Mouse (Mus musculus): Measurements from ENCODE around the gene She.

The She gene

DNA sequence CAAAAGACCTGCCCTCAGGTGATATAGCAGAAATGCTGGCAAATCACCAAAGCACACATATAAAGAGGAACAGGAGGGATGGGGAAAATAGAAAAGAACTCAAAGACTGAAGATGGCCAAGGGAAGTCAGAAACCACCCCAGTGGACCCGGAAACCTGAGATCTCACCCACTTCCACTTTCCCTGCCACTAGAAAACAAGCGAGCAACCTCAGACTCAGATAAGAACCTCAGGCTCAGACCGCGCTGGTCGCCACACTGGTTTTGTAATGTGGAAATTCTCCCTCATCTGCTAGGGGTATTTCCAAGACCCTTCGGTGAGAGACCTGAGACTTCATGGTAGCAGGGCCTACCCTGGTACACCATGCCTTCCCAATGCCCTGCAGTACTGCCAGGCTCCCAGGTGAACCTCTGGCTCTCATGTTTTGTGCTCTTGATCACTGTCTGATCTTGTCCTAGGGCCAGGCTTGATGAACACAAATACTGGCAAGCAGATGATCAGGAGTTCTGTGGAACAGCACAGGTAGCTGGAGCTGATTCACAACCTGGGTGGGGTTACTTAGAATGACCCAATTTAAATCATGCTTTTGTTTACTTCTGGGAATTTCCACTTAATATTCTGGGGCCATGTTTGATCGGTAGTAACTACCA lies 56.5 kb downstream of the She start:
- DNase-seq = no peak

DNA sequence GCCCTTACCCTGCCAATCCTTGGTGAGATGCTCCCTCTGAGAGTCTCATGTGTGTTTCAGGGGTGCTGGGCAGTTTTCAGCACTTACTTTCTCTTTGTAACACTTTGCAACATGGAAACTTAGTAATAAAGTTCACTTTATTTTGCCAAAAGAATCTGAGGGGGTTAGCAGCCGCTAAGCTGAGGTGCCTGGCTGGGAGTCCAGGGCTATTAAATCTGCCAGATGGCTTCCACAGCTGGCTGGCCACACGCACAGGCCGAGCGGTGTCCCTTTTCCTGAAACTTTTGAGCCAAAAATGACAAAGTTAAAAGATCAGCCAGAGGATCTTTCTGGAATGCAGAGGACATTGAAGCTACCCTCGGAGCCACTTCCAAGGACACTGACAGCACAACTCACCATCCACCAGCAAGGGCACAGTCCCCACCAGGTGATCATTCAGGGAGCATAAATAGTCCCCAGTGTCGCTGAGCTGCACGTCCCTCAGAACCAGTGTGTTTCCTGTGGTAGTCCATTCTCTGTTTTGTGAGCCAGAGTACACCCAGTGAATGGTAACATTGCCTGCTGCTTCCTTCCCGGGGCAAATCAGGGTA lies 58.8 kb downstream of the She start:
- DNase-seq = no peak

GRCm38 (mm10) chr3:89891696-89892095 lies 60.5 kb downstream of the She start:
- no peak for DNase-seq

GRCm38 (mm10) chr3:89892517-89893106 lies 61.4 kb downstream of the She start:
- no peak for DNase-seq

DNA sequence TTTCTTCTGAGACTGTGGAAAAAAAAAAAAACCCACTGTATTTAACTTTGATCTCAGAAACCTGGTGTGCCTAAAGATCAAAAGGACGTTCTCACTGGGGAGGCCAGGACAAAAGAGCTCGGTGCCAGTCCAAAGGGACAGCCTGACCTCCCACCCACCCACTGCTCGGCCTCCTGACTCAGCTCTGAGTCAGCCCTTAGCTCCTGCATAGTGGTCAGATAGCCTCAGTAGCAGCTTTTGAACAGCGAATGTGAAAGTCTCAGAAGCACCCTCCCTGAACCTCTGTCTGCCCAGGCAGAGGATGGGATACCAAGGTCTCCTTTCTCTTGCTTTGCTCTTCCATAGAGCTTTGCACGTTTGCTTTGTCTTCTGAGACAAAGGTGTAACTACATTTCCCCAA lies 65.4 kb downstream of the She start:
- no peak for DNase-seq

- no peak for DNase-seq
Measured at GRCm38 (mm10) chr3:89897204-89897796, 66.1 kb downstream of the She start.

DNA sequence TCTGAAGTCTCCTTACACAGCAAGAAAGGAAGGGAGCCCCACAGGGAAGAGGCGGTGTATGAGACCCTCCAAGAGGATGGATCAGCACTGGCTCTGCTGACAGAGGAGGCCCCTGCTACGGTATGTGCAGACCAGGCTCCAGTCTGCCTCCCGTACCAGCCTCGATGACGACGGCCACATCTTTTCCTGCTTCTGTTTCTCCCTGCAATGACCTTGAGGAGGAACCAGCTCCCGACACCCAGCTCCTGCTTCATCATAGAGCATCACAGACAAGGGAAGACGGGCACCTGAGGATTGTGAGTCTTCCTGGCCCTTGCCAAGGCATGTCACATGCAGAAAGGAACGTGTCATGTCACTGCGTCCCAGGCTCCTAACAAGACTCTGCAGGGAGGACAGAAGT lies 66.8 kb downstream of the She start:
- DNase-seq = no peak

DNA sequence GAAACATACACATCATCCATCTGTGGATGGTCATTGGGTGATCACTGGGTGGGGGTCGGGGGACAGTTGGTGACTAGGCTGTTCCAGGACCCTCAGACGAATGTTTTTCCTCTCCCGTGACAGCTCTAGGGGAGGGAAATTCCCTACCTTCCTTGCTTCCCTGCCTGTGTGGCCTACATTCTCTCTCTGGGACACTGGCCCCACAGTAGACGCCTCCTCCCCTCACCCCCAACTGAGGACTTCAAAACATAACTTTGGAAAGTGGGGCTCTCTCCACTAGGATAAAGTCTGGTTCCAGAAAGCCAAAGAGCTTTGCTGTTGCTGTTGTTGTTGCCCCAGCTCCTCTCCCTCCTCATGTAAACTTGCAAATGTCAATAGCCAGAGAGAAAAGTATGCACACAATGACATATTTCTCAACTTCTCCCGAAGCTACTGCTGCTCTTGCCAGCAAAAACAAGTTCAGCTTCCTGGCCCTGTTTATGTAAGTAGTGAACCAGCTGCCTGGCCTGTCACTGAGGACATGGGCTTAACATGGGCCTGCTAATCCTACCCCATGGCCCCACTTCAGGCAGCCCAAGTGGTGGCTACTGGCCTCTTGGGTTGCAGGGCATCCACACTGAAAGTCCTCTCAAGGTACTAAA lies 67.8 kb downstream of the She start:
- DNase-seq = peak; percentile 24 to 56

- DNase-seq = no peak
Measured at GRCm38 (mm10) chr3:89899511-89899908, 68.3 kb downstream of the She start.

DNA sequence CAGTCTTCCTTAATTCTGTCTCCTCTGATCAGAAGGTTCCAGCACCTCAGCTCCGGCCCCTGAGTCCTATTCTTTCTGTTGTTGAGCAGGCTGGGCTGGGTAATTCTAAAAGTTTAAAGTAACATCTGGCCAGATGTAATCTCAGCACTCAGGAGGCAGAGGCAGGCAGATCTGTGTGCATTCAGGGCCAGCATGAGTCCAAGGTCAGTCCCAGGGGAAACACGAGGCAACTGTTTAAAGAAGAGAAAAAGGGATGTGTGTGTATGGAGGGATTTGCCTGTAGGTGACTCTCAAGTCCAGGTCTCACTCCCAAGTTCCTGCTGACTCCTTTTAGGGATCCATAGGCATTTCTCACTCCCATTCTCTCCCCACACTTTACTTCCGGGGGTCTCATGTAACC lies 76.7 kb downstream of the She start:
- no peak for DNase-seq
